Comparison of ENCODE assay signal across 16 mouse cellular contexts in genomic region chr11:82423521-82423920, GRCm38 (mm10). TPM values are rescaled to one million over a fixed set of nuclear protein-coding genes. Genes with fewer than 3 reads are reported as not detected.
"Had no signal": no experiment of that assay in that cellular context is flagged by ENCODE, and none has a peak within 500 bp of the region (broad histone marks: within the 10 kb centered on the region; RNA-seq: fewer than 3 reads in every experiment).

No protein-coding gene starts in this region.

- H3K4me2 ChIP-seq: limb, embryonic 13.5 days; liver, embryonic 11.5 days; liver, embryonic 15.5 days; midbrain, embryonic 12.5 days; neural tube, embryonic 15.5 days had no signal

- DNase-seq: kidney, adult 8-10 months; kidney, postnatal 36 days; layer of hippocampus, adult 9-11 months; layer of hippocampus, postnatal 36 days; lung, adult 2 months; lung, postnatal 36 days; thymus, postnatal 4 days had no signal

- H3K9ac ChIP-seq: limb, embryonic 13.5 days; liver, embryonic 15.5 days; midbrain, embryonic 12.5 days; neural tube, embryonic 15.5 days had no signal

- H3K36me3 ChIP-seq: limb, embryonic 13.5 days; liver, embryonic 15.5 days; midbrain, embryonic 12.5 days; neural tube, embryonic 15.5 days had no signal

- H3K27ac ChIP-seq: kidney, postnatal 0 days; limb, embryonic 13.5 days; liver, embryonic 15.5 days; midbrain, embryonic 12.5 days; neural tube, embryonic 15.5 days; stomach, postnatal 0 days had no signal

- H3K4me1 ChIP-seq: limb, embryonic 13.5 days; liver, embryonic 15.5 days had no signal

- ATAC-seq: intestine, postnatal 0 days; lung, postnatal 0 days had no signal

- H3K27me3 ChIP-seq: liver, embryonic 15.5 days; neural tube, embryonic 15.5 days had no signal

- H3K9me3 ChIP-seq: limb, embryonic 13.5 days; liver, embryonic 15.5 days; midbrain, embryonic 12.5 days; neural tube, embryonic 15.5 days had no signal

- H3K4me3 ChIP-seq: limb, embryonic 13.5 days; liver, embryonic 15.5 days; midbrain, embryonic 12.5 days; neural tube, embryonic 15.5 days had no signal

RNA-seq across cellular contexts. Expression of gene Tmem132e, which starts 34.8 kb away (rescaled TPM):
- polyA plus RNA-seq: lung, postnatal 0 days had no signal
